Mouse (Mus musculus) embryonic fibroblast, embryonic 13.5 days (primary cell): ENCODE data around the gene Olfr588-ps1. TPM values are rescaled to one million over a fixed set of nuclear protein-coding genes. Genes with fewer than 3 reads are reported as not detected.
"Not testable (repeated sequence)": the region's sequence is repeated elsewhere in the genome, so short reads cannot be mapped to it uniquely, and the experiment has no call there.

Experiments used
- H3K27ac ChIP-seq: 2 replicates; pipeline ENCODE4 v1.5.1; 2012; ENCODE audit warnings: low read length, control low read depth, inconsistent platforms; ENCODE audit not compliant: insufficient read depth
- H3K4me1 ChIP-seq: 2 replicates; pipeline ENCODE4 v1.6.1; 2011; ENCODE audit warnings: low read length; ENCODE audit not compliant: control insufficient read depth, insufficient read depth
- H3K4me3 ChIP-seq: 2 replicates; pipeline ENCODE4 v1.5.1; 2011; ENCODE audit warnings: mild to moderate bottlenecking, control low read depth, low read length; ENCODE audit not compliant: insufficient read depth
- CTCF ChIP-seq: IDR thresholded peaks from 2 replicates; pipeline ENCODE4 v1.5.1; 2011; ENCODE audit warnings: mild to moderate bottlenecking, control low read depth, low read length, moderate library complexity, borderline replicate concordance; ENCODE audit not compliant: insufficient read depth
- POLR2A ChIP-seq: IDR thresholded peaks from 2 replicates; pipeline ENCODE4 v1.6.1; 2011; ENCODE audit warnings: low read depth, mild to moderate bottlenecking, control low read depth, low read length, moderate library complexity
- polyA plus RNA-seq: library from polyadenylated mRNA; stranded (reverse); fragments of >200 nt; gene quantifications from 2 replicates; pipeline ENCODE4 v1.2.4, GENCODE M21; 2011; ENCODE audit warnings: low read depth; ENCODE audit not compliant: missing spikeins, insufficient read length

Olfr588-ps1 gene
- polyA plus RNA-seq: not detected in 2 replicates

GRCm38 (mm10) chr7:103140579-103140978 lies at the start of gene Olfr588-ps1:
Gene Olfr588-ps1 (plus strand): TSS chr7:103140879.
- H3K4me3 ChIP-seq: no peak within 1 kb of the TSS
- H3K27ac ChIP-seq: no peak within 1 kb of the TSS
- H3K4me1 ChIP-seq: no peaks in the 10 kb centered on the region
- TF ChIP-seq CTCF: no peak
- no peak for TF ChIP-seq POLR2A

- no peak for TF ChIP-seq CTCF
- TF ChIP-seq POLR2A: no peak
- no peak within 1 kb of the TSS for H3K27ac ChIP-seq
Measured at GRCm38 (mm10) chr7:103097420-103097819, 43.3 kb upstream of the Olfr588-ps1 start, which contains the start of gene Olfr585. Gene Olfr585 (plus strand): TSS chr7:103097720.

GRCm38 (mm10) chr7:103119406-103119805 lies 21.3 kb upstream of the Olfr588-ps1 start:
- Histone ChIP-seq H3K4me1 (no peaks in the 10 kb centered on the region), H3K27ac (no peak overlapping the region), H3K4me3 (no peak overlapping the region)
- no peak for TF ChIP-seq CTCF
- no peak for TF ChIP-seq POLR2A

More at GRCm38 (mm10) chr7:103097420-103097819, 43.3 kb upstream of the Olfr588-ps1 start, which contains the start of gene Olfr585:
- H3K4me1 ChIP-seq: no peaks in the 10 kb centered on the region
- H3K4me3 ChIP-seq: no peak within 1 kb of the TSS

GRCm38 (mm10) chr7:103125538-103125937 lies 15.1 kb upstream of the Olfr588-ps1 start, which contains the start of gene Olfr586:
Gene Olfr586 (minus strand): TSS chr7:103125638.
- H3K27ac ChIP-seq: no peak within 1 kb of the TSS
- TF ChIP-seq POLR2A (no peak), CTCF (no peak)
- H3K4me3 ChIP-seq: no peak within 1 kb of the TSS
- no peaks in the 10 kb centered on the region for H3K4me1 ChIP-seq

GRCm38 (mm10) chr7:103156256-103156655 lies 15.6 kb downstream of the Olfr588-ps1 start, which contains the start of gene Olfr589:
Gene Olfr589 (minus strand): TSS chr7:103156356.
- TF ChIP-seq POLR2A (no peak), CTCF (no peak)
- Histone ChIP-seq H3K4me1 (no peaks in the 10 kb centered on the region), H3K27ac (no peak within 1 kb of the TSS), H3K4me3 (no peak within 1 kb of the TSS)

- TF ChIP-seq CTCF: no peak
- TF ChIP-seq POLR2A: no peak
- Histone ChIP-seq H3K27ac (no peak overlapping the region), H3K4me3 (no peak overlapping the region), H3K4me1 (no peaks in the 10 kb centered on the region)
Measured at GRCm38 (mm10) chr7:103169697-103170096, 29.0 kb downstream of the Olfr588-ps1 start.

GRCm38 (mm10) chr7:103178240-103178639 lies 37.6 kb downstream of the Olfr588-ps1 start, which contains the start of gene Olfr591:
Gene Olfr591 (minus strand): TSS chr7:103178340.
- Histone ChIP-seq H3K27ac (no peak within 1 kb of the TSS), H3K4me3 (no peak within 1 kb of the TSS), H3K4me1 (no peaks in the 10 kb centered on the region)
- no peak for TF ChIP-seq CTCF
- TF ChIP-seq POLR2A: no peak

GRCm38 (mm10) chr7:103184503-103184902 lies 43.8 kb downstream of the Olfr588-ps1 start, which contains the start of gene Olfr592:
Gene Olfr592 (plus strand): TSS chr7:103184803.
- H3K4me1 ChIP-seq, H3K27ac ChIP-seq, H3K4me3 ChIP-seq: not testable (repeated sequence)

Other genes with a start within 250 kb of the Olfr588-ps1 start
- gene Olfr569, start 250.0 kb upstream of the Olfr588-ps1 start, polyA plus RNA-seq: not detected in 2 replicates
- gene Olfr570, start 246.3 kb upstream of the Olfr588-ps1 start, polyA plus RNA-seq: not detected in 2 replicates
- gene Olfr571, start 223.3 kb upstream of the Olfr588-ps1 start, polyA plus RNA-seq: 0.21 TPM in 1 of 2 replicates, not detected in the other
- not detected in 2 replicates for gene Olfr572, start 216.5 kb upstream of the Olfr588-ps1 start, polyA plus RNA-seq
- not detected in 2 replicates for gene Olfr573-ps1, start 198.3 kb upstream of the Olfr588-ps1 start, polyA plus RNA-seq
- not detected in 2 replicates for gene Olfr574, start 192.4 kb upstream of the Olfr588-ps1 start, polyA plus RNA-seq
- gene Olfr575, start 182.1 kb upstream of the Olfr588-ps1 start, polyA plus RNA-seq: not detected in 2 replicates
- gene Olfr576, start 178.2 kb upstream of the Olfr588-ps1 start, polyA plus RNA-seq: not detected in 2 replicates
- gene Olfr577, start 164.9 kb upstream of the Olfr588-ps1 start, polyA plus RNA-seq: not detected in 2 replicates
- not detected in 2 replicates for gene Olfr578, start 151.6 kb upstream of the Olfr588-ps1 start, polyA plus RNA-seq
- not detected in 2 replicates for gene Olfr582, start 102.9 kb upstream of the Olfr588-ps1 start, polyA plus RNA-seq
- not detected in 2 replicates for gene Olfr583, start 89.6 kb upstream of the Olfr588-ps1 start, polyA plus RNA-seq
- not detected in 2 replicates for gene Olfr584, start 59.0 kb upstream of the Olfr588-ps1 start, polyA plus RNA-seq
- gene Olfr585, start 43.2 kb upstream of the Olfr588-ps1 start, polyA plus RNA-seq: not detected in 2 replicates
- not detected in 2 replicates for gene Olfr586, start 15.2 kb upstream of the Olfr588-ps1 start, polyA plus RNA-seq
- gene Olfr589, start 15.5 kb downstream of the Olfr588-ps1 start, polyA plus RNA-seq: not detected in 2 replicates
- not detected in 2 replicates for gene Olfr591, start 37.5 kb downstream of the Olfr588-ps1 start, polyA plus RNA-seq
- not detected in 2 replicates for gene Olfr592, start 43.9 kb downstream of the Olfr588-ps1 start, polyA plus RNA-seq
- not detected in 2 replicates for gene Olfr593, start 71.0 kb downstream of the Olfr588-ps1 start, polyA plus RNA-seq
- not detected in 2 replicates for gene Olfr594, start 76.1 kb downstream of the Olfr588-ps1 start, polyA plus RNA-seq
- gene Usp17ld, start 111.6 kb downstream of the Olfr588-ps1 start, polyA plus RNA-seq: not detected in 2 replicates
- not detected in 2 replicates for gene Olfr596, start 164.8 kb downstream of the Olfr588-ps1 start, polyA plus RNA-seq
- not detected in 2 replicates for gene Olfr597, start 175.4 kb downstream of the Olfr588-ps1 start, polyA plus RNA-seq
- gene Olfr598, start 182.7 kb downstream of the Olfr588-ps1 start, polyA plus RNA-seq: not detected in 2 replicates
- not detected in 2 replicates for gene Olfr599, start 195.0 kb downstream of the Olfr588-ps1 start, polyA plus RNA-seq
- gene Olfr600, start 208.8 kb downstream of the Olfr588-ps1 start, polyA plus RNA-seq: not detected in 2 replicates
- gene Olfr601, start 221.8 kb downstream of the Olfr588-ps1 start, polyA plus RNA-seq: not detected in 2 replicates
- gene Olfr603, start 245.3 kb downstream of the Olfr588-ps1 start, polyA plus RNA-seq: not detected in 2 replicates